Mouse (Mus musculus) CH12.LX (cell line): ENCODE data around the gene Scube3. TPM values are rescaled to one million over a fixed set of nuclear protein-coding genes. Genes with fewer than 3 reads are reported as not detected.

Experiments used
- DNase-seq: peaks from one replicate; pipeline ENCODE4 v3.0.0-alpha.2; 2013; ENCODE audit errors: extremely low read depth
- H3K27ac ChIP-seq: 2 replicates; pipeline ENCODE4 v1.5.1; 2012; ENCODE audit warnings: low read depth, mild to moderate bottlenecking, control low read depth, moderate library complexity; ENCODE audit not compliant: insufficient read depth
- H3K27me3 ChIP-seq: replicated peaks from 2 replicates; pipeline ENCODE3; 2012; ENCODE audit warnings: inconsistent platforms
- H3K36me3 ChIP-seq, 2 experiments: replicated peaks in 1 of 2; 2 replicates each; pipeline versions ENCODE3 to v1.6.1; 2012; ENCODE audit warnings: inconsistent platforms in 1 of 2, low read length in 1 of 2, mild to moderate bottlenecking in 1 of 2, mixed read lengths in 1 of 2, moderate library complexity in 1 of 2; ENCODE audit not compliant: control insufficient read depth in 1 of 2, insufficient read depth in 1 of 2
- H3K4me1 ChIP-seq, 2 experiments: 2 replicates each; pipeline ENCODE4 v1.6.1; 2012; ENCODE audit warnings: inconsistent platforms in 1 of 2, moderate library complexity in 1 of 2; ENCODE audit not compliant: insufficient read depth in 2 of 2, control insufficient read depth in 1 of 2
- H3K4me2 ChIP-seq: 2 replicates; pipeline ENCODE4 v1.6.1; 2012; ENCODE audit warnings: low read depth, mild to moderate bottlenecking, control low read depth; ENCODE audit not compliant: poor library complexity, insufficient read depth, severe bottlenecking
- H3K4me3 ChIP-seq, 3 experiments: fragments of 150-350 bp in 1 of 3; sonication (generic) in 1 of 3; replicated peaks in 1 of 3; 2 replicates each; pipeline versions ENCODE3 to v1.5.1; 2011 to 2012; ENCODE audit warnings: low read depth in 2 of 3, low read length in 2 of 3, mild to moderate bottlenecking in 2 of 3, moderate library complexity in 2 of 3, control low read depth in 1 of 3, improper control_type of control experiment in 1 of 3, inconsistent platforms in 1 of 3, mixed read lengths in 1 of 3; ENCODE audit not compliant: poor library complexity in 1 of 3
- H3K79me2 ChIP-seq: replicated peaks from 2 replicates; pipeline ENCODE4 v1.6.1; 2012; ENCODE audit warnings: mild to moderate bottlenecking, moderate library complexity; ENCODE audit not compliant: control insufficient read depth, poor library complexity, insufficient read depth, severe bottlenecking; ENCODE audit errors: extremely low read depth
- H3K9ac ChIP-seq: 2 replicates; pipeline ENCODE4 v1.6.1; 2012; ENCODE audit warnings: low read depth, mild to moderate bottlenecking, control low read depth, moderate library complexity; ENCODE audit not compliant: insufficient read depth
- H3K9me3 ChIP-seq: replicated peaks from 2 replicates; pipeline ENCODE3; 2012; ENCODE audit warnings: low read length, inconsistent platforms, mixed read lengths
- CTCF ChIP-seq, 2 experiments: IDR thresholded peaks in 1 of 2; conservative IDR thresholded peaks in 1 of 2; 2 replicates each; pipeline ENCODE4 v1.5.1; 2011 to 2012; ENCODE audit warnings: low read depth in 2 of 2, low read length in 2 of 2, improper control_type of control experiment in 1 of 2, inconsistent platforms in 1 of 2, mild to moderate bottlenecking in 1 of 2, moderate library complexity in 1 of 2
- ELF1 ChIP-seq: IDR thresholded peaks from 2 replicates; pipeline ENCODE4 v1.6.1; 2014; ENCODE audit warnings: low read depth, mild to moderate bottlenecking, inconsistent platforms, low read length, improper control_type of control experiment
- ETS1 ChIP-seq: conservative IDR thresholded peaks from 2 replicates; pipeline ENCODE4 v1.6.1; 2012; ENCODE audit warnings: low read depth, mild to moderate bottlenecking, inconsistent platforms, low read length, improper control_type of control experiment, moderate library complexity
- IRF4 ChIP-seq: IDR thresholded peaks from 2 replicates; pipeline ENCODE4 v1.6.1; 2014; ENCODE audit warnings: low read depth, mild to moderate bottlenecking, inconsistent platforms, low read length, improper control_type of control experiment
- JUND ChIP-seq: conservative IDR thresholded peaks from 2 replicates; pipeline ENCODE4 v1.6.1; 2011; ENCODE audit warnings: low read depth, low read length, improper control_type of control experiment
- MAFK ChIP-seq: IDR thresholded peaks from 2 replicates; pipeline ENCODE4 v1.6.1; 2011; ENCODE audit warnings: low read length, improper control_type of control experiment; ENCODE audit not compliant: insufficient replicate concordance
- MXI1 ChIP-seq: IDR thresholded peaks from 2 replicates; pipeline ENCODE4 v1.6.1; 2011; ENCODE audit warnings: mild to moderate bottlenecking, low read depth, low read length, improper control_type of control experiment
- MYC ChIP-seq: IDR thresholded peaks from 2 replicates; pipeline ENCODE4 v1.6.1; 2011; ENCODE audit warnings: low read depth, mild to moderate bottlenecking, improper control_type of control experiment, low read length
- NELFE ChIP-seq: IDR thresholded peaks from 2 replicates; pipeline ENCODE4 v1.6.1; 2011; ENCODE audit warnings: low read depth, low read length, improper control_type of control experiment
- PAX5 ChIP-seq: IDR thresholded peaks from 2 replicates; pipeline ENCODE4 v1.6.1; 2012; ENCODE audit warnings: low read length, inconsistent platforms, mixed read lengths
- RAD21 ChIP-seq: IDR thresholded peaks from 2 replicates; pipeline ENCODE4 v1.6.1; 2011; ENCODE audit warnings: low read depth, mild to moderate bottlenecking, low read length, improper control_type of control experiment, moderate library complexity
- RCOR1 ChIP-seq: conservative IDR thresholded peaks from 2 replicates; pipeline ENCODE4 v1.6.1; 2012; ENCODE audit warnings: low read depth, mild to moderate bottlenecking, inconsistent platforms, low read length, improper control_type of control experiment
- SIN3A ChIP-seq: IDR thresholded peaks from 2 replicates; pipeline ENCODE4 v1.6.1; 2012; ENCODE audit warnings: low read length, improper control_type of control experiment, inconsistent platforms
- SMC3 ChIP-seq: IDR thresholded peaks from 2 replicates; pipeline ENCODE4 v1.6.1; 2011; ENCODE audit warnings: low read depth, low read length, improper control_type of control experiment
- USF2 ChIP-seq: conservative IDR thresholded peaks from 2 replicates; pipeline ENCODE4 v1.6.1; 2011; ENCODE audit warnings: low read depth, low read length, improper control_type of control experiment
- ZC3H11A ChIP-seq: IDR thresholded peaks from 2 replicates; pipeline ENCODE4 v1.6.1; 2012; ENCODE audit warnings: low read depth, mild to moderate bottlenecking, inconsistent platforms, low read length, improper control_type of control experiment
- ZNF384 ChIP-seq: IDR thresholded peaks from 2 replicates; pipeline ENCODE4 v1.6.1; 2012; ENCODE audit warnings: low read depth, low read length, improper control_type of control experiment, inconsistent platforms
- dilution Hi-C: fragments of 300-500 bp; cut with MboI; formaldehyde crosslinking; loops from 2 replicates; pipeline ENCODE4 v1.14.3; 2020; ENCODE audit warnings: low sequenced_read_pairs; ENCODE audit not compliant: extremely low pct_unique_long_range_greater_than_20kb, extremely low pct_ligation_motif_present
- in situ Hi-C: fragments of 300-500 bp; cut with MboI; formaldehyde crosslinking; loops from 3 replicates; pipeline ENCODE4 v1.14.3; 2019; ENCODE audit warnings: low sequenced_read_pairs, low pct_ligation_motif_present, low pct_unique_long_range_greater_than_20kb, mixed read lengths
- polyA plus RNA-seq: library from polyadenylated mRNA; unstranded; fragments of >175 nt; gene quantifications from 2 replicates; pipeline ENCODE4 v1.2.1, GENCODE M21; 2012; ENCODE audit warnings: low read depth; ENCODE audit not compliant: insufficient read length
- total RNA-seq, 2 experiments: library from RNA; depleted of rRNA; stranded (reverse); fragments of 300-350 nt in 1 of 2; fragments of >200 nt in 1 of 2; gene quantifications; 2 replicates each; pipeline ENCODE4 v1.2.3; 2012 to 2014

Scube3 gene
- total and polyA plus RNA-seq, 3 experiments = 0.08 to 0.19 TPM; not detected in 1

GRCm38 (mm10) chr17:28163666-28164065, 21.7 kb downstream of the Scube3 start:
- Histone ChIP-seq H3K36me3 (no peaks in the 10 kb centered on the region), H3K4me3 (no peak overlapping the region), H3K4me1 (no peaks in the 10 kb centered on the region), H3K9ac (no peak overlapping the region), H3K27ac (no peak overlapping the region), H3K9me3 (no peaks in the 10 kb centered on the region), H3K79me2 (no peaks in the 10 kb centered on the region), H3K4me2 (no peak overlapping the region), H3K27me3 (peaks cover 72% of the 10 kb centered on the region)
- DNase-seq = peak; percentile 78
- dilution Hi-C loops (no loop called here), in situ Hi-C loops (loop anchor here (5.0 to 10.0 kb wide), 2 partner anchors 81 to 179 kb away; partner anchors contain the start of gene Tcp11)
- peak; percentile 98 for TF ChIP-seq RAD21
- no peak for TF ChIP-seq USF2
- peak; percentile 85 to 96 for TF ChIP-seq CTCF (conservative IDR thresholded peaks at IDR 0.05 in 1 of 2, IDR thresholded peaks at IDR 0.05 in 1 of 2; ENCODE audit: low read depth in 2 of 2, low read length in 2 of 2)
- peak; percentile 27; the same call in 1 of the 2 replicates for TF ChIP-seq IRF4
- no peak for TF ChIP-seq JUND
- no peak for TF ChIP-seq MXI1
- peak; percentile 45; the same call in 1 of the 2 replicates for TF ChIP-seq NELFE
- TF ChIP-seq ZC3H11A = peak; percentile 92
- TF ChIP-seq SMC3 = peak; percentile 98
- TF ChIP-seq MYC = 0 out of 2 replicates have a peak, but pooled peaks have one; percentile 15

GRCm38 (mm10) chr17:28170460-28171305, 28.7 kb downstream of the Scube3 start:
- DNase-seq = no peak
- Histone ChIP-seq H3K4me2 (no peak overlapping the region), H3K9ac (no peak overlapping the region), H3K27ac (no peak overlapping the region), H3K36me3 (no peaks in the 10 kb centered on the region), H3K4me1 (peaks cover 0 to 9% of the 10 kb centered on the region in 2 experiments; a peak in 1 of 4 replicates), H3K4me3 (no peak overlapping the region), H3K27me3 (peaks cover 29% of the 10 kb centered on the region), H3K9me3 (no peaks in the 10 kb centered on the region), H3K79me2 (no peaks in the 10 kb centered on the region)
- TF ChIP-seq ZNF384 = no peak
- no peak for TF ChIP-seq RAD21
- no peak for TF ChIP-seq RCOR1
- no peak for TF ChIP-seq PAX5
- TF ChIP-seq ETS1 = no peak
- TF ChIP-seq SIN3A = no peak
- TF ChIP-seq ELF1 = no peak
- TF ChIP-seq MAFK = no peak
- in situ Hi-C loops (no loop called here), dilution Hi-C loops (no loop called here)
